Mouse (Mus musculus) megakaryocyte-erythroid progenitor cell, adult 5-6 weeks (primary cell): ENCODE measurements around the gene S100a4. TPM values are rescaled to one million over a fixed set of nuclear protein-coding genes. Genes with fewer than 3 reads are reported as not detected.

ENCODE experiments used
- total RNA-seq, 2 experiments: library from RNA; stranded (forward) in 1 of 2; stranded (reverse) in 1 of 2; fragments of 200-1000, 215-1000 nt in 1 of 2; fragments of >200 nt in 1 of 2; fragmentation: Nextera tagmentation in 1 of 2; gene quantifications; 2 replicates each; pipeline ENCODE4 v1.2.3; 2014 to 2017

S100a4 gene
- total RNA-seq, 2 experiments from 2014 or later = 23.6 TPM; not detected in 1

Other genes starting within 250 kb of the S100a4 start
- gene Slc27a3, start 213.8 kb upstream of the S100a4 start, total RNA-seq (2014; fragmentation: Nextera tagmentation) = 1.7 and 7.3 TPM in 2 replicates
- 0.28 and 0.72 TPM in 2 replicates for gene Slc27a3, start 213.8 kb upstream of the S100a4 start, total RNA-seq (2017)
- 39.0 and 39.3 TPM in 2 replicates for gene Ints3, start 170.1 kb upstream of the S100a4 start, total RNA-seq (2014; fragmentation: Nextera tagmentation)
- gene Ints3, start 170.1 kb upstream of the S100a4 start, total RNA-seq (2017) = 16.4 and 23.2 TPM in 2 replicates
- 0.22 TPM in 1 of 2 replicates, not detected in the other for gene Npr1, start 137.9 kb upstream of the S100a4 start, total RNA-seq (2014; fragmentation: Nextera tagmentation)
- gene Npr1, start 137.9 kb upstream of the S100a4 start, total RNA-seq (2017) = not detected in 2 replicates
- gene Ilf2, start 127.6 kb upstream of the S100a4 start, total RNA-seq (2014; fragmentation: Nextera tagmentation) = 113 and 117 TPM in 2 replicates
- 236 and 240 TPM in 2 replicates for gene Ilf2, start 127.6 kb upstream of the S100a4 start, total RNA-seq (2017)
- 37.0 and 38.1 TPM in 2 replicates for gene Snapin, start 112.7 kb upstream of the S100a4 start, total RNA-seq (2014; fragmentation: Nextera tagmentation)
- 19.5 and 48.6 TPM in 2 replicates for gene Snapin, start 112.7 kb upstream of the S100a4 start, total RNA-seq (2017)
- gene Chtop, start 94.3 kb upstream of the S100a4 start, total RNA-seq (2014; fragmentation: Nextera tagmentation) = 122 and 154 TPM in 2 replicates
- 118 and 119 TPM in 2 replicates for gene Chtop, start 94.3 kb upstream of the S100a4 start, total RNA-seq (2017)
- gene S100a1, start 89.4 kb upstream of the S100a4 start, total RNA-seq (2014; fragmentation: Nextera tagmentation) = 27.2 and 33.2 TPM in 2 replicates
- gene S100a1, start 89.4 kb upstream of the S100a4 start, total RNA-seq (2017) = 55.0 and 57.4 TPM in 2 replicates
- gene S100a13, start 89.3 kb upstream of the S100a4 start, total RNA-seq (2014; fragmentation: Nextera tagmentation) = 14.8 and 33.6 TPM in 2 replicates
- gene S100a13, start 89.3 kb upstream of the S100a4 start, total RNA-seq (2017) = 36.2 and 58.0 TPM in 2 replicates
- not detected in 2 replicates for gene S100a14, start 76.9 kb upstream of the S100a4 start, total RNA-seq (2014; fragmentation: Nextera tagmentation)
- 4.1 TPM in 1 of 2 replicates, not detected in the other for gene S100a14, start 76.9 kb upstream of the S100a4 start, total RNA-seq (2017)
- not detected in 2 replicates for gene S100a16, start 66.5 kb upstream of the S100a4 start, total RNA-seq (2014; fragmentation: Nextera tagmentation)
- not detected in 2 replicates for gene S100a16, start 66.5 kb upstream of the S100a4 start, total RNA-seq (2017)
- gene S100a3, start 43.2 kb upstream of the S100a4 start, total RNA-seq (2014; fragmentation: Nextera tagmentation) = not detected in 2 replicates
- not detected in 2 replicates for gene S100a3, start 43.2 kb upstream of the S100a4 start, total RNA-seq (2017)
- not detected in 2 replicates for gene S100a2, start 13.5 kb upstream of the S100a4 start, total RNA-seq (2014; fragmentation: Nextera tagmentation)
- gene S100a2, start 13.5 kb upstream of the S100a4 start, total RNA-seq (2017) = not detected in 2 replicates
- gene Gm42674, start 1.9 kb upstream of the S100a4 start, total RNA-seq (2014; fragmentation: Nextera tagmentation) = not detected in 2 replicates
- gene Gm42674, start 1.9 kb upstream of the S100a4 start, total RNA-seq (2017) = not detected in 2 replicates
- not detected in 2 replicates for gene S100a5, start 4.8 kb downstream of the S100a4 start, total RNA-seq (2014; fragmentation: Nextera tagmentation)
- not detected in 2 replicates for gene S100a5, start 4.8 kb downstream of the S100a4 start, total RNA-seq (2017)
- gene S100a6, start 9.1 kb downstream of the S100a4 start, total RNA-seq (2014; fragmentation: Nextera tagmentation) = 2.0 and 21.9 TPM in 2 replicates
- gene S100a6, start 9.1 kb downstream of the S100a4 start, total RNA-seq (2017) = 0.94 TPM in 1 of 2 replicates, not detected in the other
- not detected in 2 replicates for gene S100a7a, start 50.2 kb downstream of the S100a4 start, total RNA-seq (2014; fragmentation: Nextera tagmentation)
- not detected in 2 replicates for gene S100a7a, start 50.2 kb downstream of the S100a4 start, total RNA-seq (2017)
- gene S100a8, start 65.2 kb downstream of the S100a4 start, total RNA-seq (2014; fragmentation: Nextera tagmentation) = 8.8 and 1,388 TPM in 2 replicates
- 75.2 and 207 TPM in 2 replicates for gene S100a8, start 65.2 kb downstream of the S100a4 start, total RNA-seq (2017)
- gene S100a9, start 92.0 kb downstream of the S100a4 start, total RNA-seq (2014; fragmentation: Nextera tagmentation) = 1.1 and 1,636 TPM in 2 replicates
- gene S100a9, start 92.0 kb downstream of the S100a4 start, total RNA-seq (2017) = 59.5 and 143 TPM in 2 replicates
- not detected in 2 replicates for gene Pglyrp4, start 123.1 kb downstream of the S100a4 start, total RNA-seq (2014; fragmentation: Nextera tagmentation)
- gene Pglyrp4, start 123.1 kb downstream of the S100a4 start, total RNA-seq (2017) = not detected in 2 replicates
- not detected in 2 replicates for gene Gm5849, start 174.1 kb downstream of the S100a4 start, total RNA-seq (2014; fragmentation: Nextera tagmentation)
- gene Gm5849, start 174.1 kb downstream of the S100a4 start, total RNA-seq (2017) = not detected in 2 replicates